Mouse (Mus musculus) heart, adult 2 months (tissue): ENCODE results near the gene Commd2.

ENCODE experiments used
- CTCF ChIP-seq: fragments of 200-600 bp; IDR thresholded peaks from 2 replicates; pipeline ENCODE4 v1.8.1; 2022; ENCODE audit warnings: antibody characterized with exemption, mild to moderate bottlenecking, moderate library complexity
- EP300 ChIP-seq: fragments of 200-500 bp; IDR thresholded peaks from 2 replicates; pipeline ENCODE4 v1.6.1; 2011; ENCODE audit warnings: low read depth, low read length, control low read depth; ENCODE audit not compliant: insufficient read depth
- POLR2A ChIP-seq: fragments of 200-500 bp; IDR thresholded peaks from 2 replicates; pipeline ENCODE4 v1.6.1; 2011; ENCODE audit warnings: mild to moderate bottlenecking, low read depth, low read length, control low read depth; ENCODE audit not compliant: insufficient read depth

GRCm38 (mm10) chr3:57691772-57692171 lies 40.3 kb upstream of the Commd2 start:
- TF ChIP-seq CTCF (no peak), POLR2A (no peak), EP300 (no peak)
